Mouse (Mus musculus) thymus, postnatal 14 days (tissue): ENCODE measurements around the gene Sars2.

Experiments
- DNase-seq: peaks from one replicate; pipeline ENCODE4 v3.0.0; 2021

Gene Sars2

GRCm38 (mm10) chr7:28727649-28728340 is 14.0 kb upstream of the Sars2 start:
- no peak for DNase-seq

- peak; percentile 89 for DNase-seq
Measured at GRCm38 (mm10) chr7:28732341-28733142, 9.2 kb upstream of the Sars2 start.

- DNase-seq = no peak
Measured at GRCm38 (mm10) chr7:28733211-28733610, 8.6 kb upstream of the Sars2 start.

- no peak for DNase-seq
Measured at GRCm38 (mm10) chr7:28735701-28736100, 6.1 kb upstream of the Sars2 start.

- DNase-seq = no peak
Measured at GRCm38 (mm10) chr7:28739829-28740228, 2.0 kb upstream of the Sars2 start.

GRCm38 (mm10) chr7:28740949-28741348 is 843 bp upstream of the Sars2 start:
- no peak for DNase-seq

GRCm38 (mm10) chr7:28741368-28741708 is 454 bp upstream of the Sars2 start:
- no peak for DNase-seq

GRCm38 (mm10) chr7:28749935-28750334 is 8.1 kb downstream of the Sars2 start:
- DNase-seq = no peak

- no peak for DNase-seq
Measured at GRCm38 (mm10) chr7:28756079-28756478, 14.3 kb downstream of the Sars2 start, which contains the start of gene Ccer2. Gene Ccer2 (plus strand): TSS chr7:28756174.

GRCm38 (mm10) chr7:28758623-28759022 is 16.8 kb downstream of the Sars2 start:
- no peak for DNase-seq

- no peak for DNase-seq
Measured at GRCm38 (mm10) chr7:28761907-28762306, 20.1 kb downstream of the Sars2 start.

GRCm38 (mm10) chr7:28765211-28765610 is 23.4 kb downstream of the Sars2 start:
- DNase-seq = no peak

GRCm38 (mm10) chr7:28766173-28766879 is 24.5 kb downstream of the Sars2 start, which contains the start of gene Sirt2:
Gene Sirt2 (plus strand): TSS chr7:28766735.
- peak; percentile 95 for DNase-seq

- no peak for DNase-seq
Measured at GRCm38 (mm10) chr7:28766910-28767309, 25.1 kb downstream of the Sars2 start.

GRCm38 (mm10) chr7:28767462-28767965 is 25.7 kb downstream of the Sars2 start, which contains the start of gene Nfkbib:
Gene Nfkbib (minus strand): TSS chr7:28767512.
- DNase-seq = no peak

GRCm38 (mm10) chr7:28769414-28769958 is 27.7 kb downstream of the Sars2 start:
- no peak for DNase-seq

- no peak for DNase-seq
Measured at GRCm38 (mm10) chr7:28770309-28770708, 28.5 kb downstream of the Sars2 start.

GRCm38 (mm10) chr7:28771867-28772266 is 30.1 kb downstream of the Sars2 start:
- no peak for DNase-seq

GRCm38 (mm10) chr7:28773163-28773562 is 31.4 kb downstream of the Sars2 start:
- no peak for DNase-seq

- no peak for DNase-seq
Measured at GRCm38 (mm10) chr7:28774164-28774563, 32.4 kb downstream of the Sars2 start.

- no peak for DNase-seq
Measured at GRCm38 (mm10) chr7:28775129-28775528, 33.3 kb downstream of the Sars2 start.

GRCm38 (mm10) chr7:28778825-28779224 is 37.0 kb downstream of the Sars2 start:
- no peak for DNase-seq

- DNase-seq = peak; percentile 95
Measured at GRCm38 (mm10) chr7:28780067-28780658, 38.4 kb downstream of the Sars2 start.
